Comparison of ENCODE assay signal across 1 mouse cellular context in genomic region chr10:75400958-75401357, GRCm38 (mm10).
TF ChIP-seq lines count a peak whose summit lies in the region.

TSS of gene Upb1 (plus strand) at chr10:75401115.

TF ChIP-seq in MEL, 35 proteins besides CTCF, POLR2A, EP300 and RAD21:
- TF ChIP-seq SIN3A (IDR thresholded peaks at IDR 0.05; ENCODE audit: low read length) (no peak), NRF1 (IDR thresholded peaks at IDR 0.05; ENCODE audit: insufficient read depth, low read depth, low read length, poor library complexity, severe bottlenecking) (no peak), MYB (IDR thresholded peaks at IDR 0.05; ENCODE audit: low read depth, low read length) (no peak), SMC3 (IDR thresholded peaks at IDR 0.05; ENCODE audit: low read depth, low read length) (peak; percentile 31)
TF ChIP-seq in MEL: peak in this region for 1.
